Mouse (Mus musculus): ENCODE measurements at regions not wholly inside any gene's neighbourhood (a gene's known extent, or its start where the extent isn't known, plus 50 kb on each side); places are given as distances from the start of the nearest gene placed in this dataset.

GRCm38 (mm10) chr1:90454263-90454662 lies 148.5 kb upstream of the Cops8 start:
- DNase-seq (ENCODE audit: low spot score in 2 of 2) = no peak

DNA sequence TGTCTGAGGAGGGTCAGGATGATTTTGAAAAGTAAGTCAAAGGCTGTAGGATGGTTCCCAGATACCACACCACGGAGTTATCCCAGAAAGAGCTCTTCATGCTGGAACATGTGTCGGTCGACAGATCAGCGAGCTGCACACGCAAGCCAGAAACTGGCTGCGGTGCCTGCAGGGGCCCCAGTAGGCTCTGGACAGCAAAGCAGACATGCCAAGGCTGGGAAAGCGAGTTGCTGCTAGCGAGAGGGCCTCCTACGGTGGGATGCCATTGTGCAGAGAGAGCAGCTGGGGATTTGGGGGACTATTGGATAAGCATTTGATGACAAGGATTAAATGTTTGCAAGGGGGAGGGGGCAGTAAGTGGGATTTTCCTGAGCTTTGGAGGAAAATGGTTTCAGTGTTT lies 145.4 kb upstream of the Cops8 start:
- no peak for DNase-seq (ENCODE audit: low spot score in 2 of 2)

GRCm38 (mm10) chr1:90458176-90458575 lies 144.6 kb upstream of the Cops8 start:
- DNase-seq (ENCODE audit: low spot score in 2 of 2) = no peak

- DNase-seq (ENCODE audit: low spot score in 2 of 2) = no peak
These were observed 141.1 kb upstream of the Cops8 start for GRCm38 (mm10) chr1:90461699-90462098.

DNA sequence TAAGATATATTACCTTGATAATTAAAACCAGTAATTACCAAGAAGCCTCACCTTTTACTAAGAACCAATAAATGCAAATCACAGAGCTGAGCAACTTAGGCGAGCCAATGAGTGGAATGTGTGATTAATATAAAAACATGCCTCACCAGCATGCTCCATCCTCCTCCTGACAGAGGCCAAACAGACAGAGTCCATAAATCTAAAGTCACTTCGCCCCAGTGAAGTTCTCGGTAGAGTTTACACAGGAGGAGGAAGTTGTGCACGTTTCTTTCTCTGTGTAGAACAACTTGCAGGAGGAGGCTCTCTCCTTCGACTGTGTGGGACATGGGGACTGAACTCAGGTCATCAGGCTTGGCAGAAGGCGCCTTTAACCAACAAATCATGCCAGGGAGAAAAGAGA lies 139.5 kb upstream of the Cops8 start:
- DNase-seq (ENCODE audit: low spot score in 2 of 2) = no peak

DNA sequence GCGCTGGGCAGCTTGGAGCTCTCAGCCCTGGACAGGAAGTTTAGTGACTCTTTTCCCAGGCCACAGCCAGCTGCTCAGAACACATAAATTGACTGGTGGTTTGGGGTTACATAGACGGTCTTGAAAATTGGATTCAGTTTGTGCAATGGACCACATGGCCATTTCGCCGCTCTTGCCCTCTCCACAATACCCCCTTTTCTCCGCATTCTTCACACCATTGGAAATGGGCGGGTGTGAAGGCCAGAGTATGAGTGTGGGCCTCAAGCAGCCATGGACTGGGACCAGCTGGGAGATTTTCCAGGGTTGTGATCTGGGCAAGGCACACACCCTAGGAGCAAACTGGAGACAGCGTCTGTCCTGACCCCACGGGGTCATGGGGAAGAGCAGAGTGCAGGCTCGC lies 135.1 kb upstream of the Cops8 start:
- DNase-seq (ENCODE audit: low spot score in 2 of 2) = no peak

- no peak for DNase-seq (ENCODE audit: low spot score in 2 of 2)
These were observed 131.8 kb upstream of the Cops8 start for GRCm38 (mm10) chr1:90470996-90471395.

DNA sequence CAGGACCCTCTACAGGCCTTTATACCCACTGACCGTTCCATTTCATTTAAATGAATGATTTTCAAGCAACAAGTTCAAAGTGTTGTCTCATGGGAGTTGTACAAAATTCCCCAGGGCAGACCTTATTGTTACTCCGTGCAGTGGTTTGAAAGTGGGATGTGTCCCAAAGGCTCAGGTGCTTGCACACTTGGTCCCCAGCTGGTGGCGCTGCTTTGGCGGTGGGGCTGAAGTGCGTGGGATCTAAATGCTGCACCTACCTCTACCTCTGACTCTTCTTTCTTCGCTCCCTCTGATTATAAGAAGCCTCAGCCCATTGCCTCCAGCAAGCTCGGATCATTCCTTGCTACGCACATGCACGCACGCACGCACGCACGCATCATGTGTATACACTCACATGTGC lies 131.0 kb upstream of the Cops8 start:
- no peak for DNase-seq (ENCODE audit: low spot score in 2 of 2)

GRCm38 (mm10) chr1:90475060-90475813 lies 127.5 kb upstream of the Cops8 start:
- DNase-seq (ENCODE audit: low spot score in 2 of 2) = no peak

DNA sequence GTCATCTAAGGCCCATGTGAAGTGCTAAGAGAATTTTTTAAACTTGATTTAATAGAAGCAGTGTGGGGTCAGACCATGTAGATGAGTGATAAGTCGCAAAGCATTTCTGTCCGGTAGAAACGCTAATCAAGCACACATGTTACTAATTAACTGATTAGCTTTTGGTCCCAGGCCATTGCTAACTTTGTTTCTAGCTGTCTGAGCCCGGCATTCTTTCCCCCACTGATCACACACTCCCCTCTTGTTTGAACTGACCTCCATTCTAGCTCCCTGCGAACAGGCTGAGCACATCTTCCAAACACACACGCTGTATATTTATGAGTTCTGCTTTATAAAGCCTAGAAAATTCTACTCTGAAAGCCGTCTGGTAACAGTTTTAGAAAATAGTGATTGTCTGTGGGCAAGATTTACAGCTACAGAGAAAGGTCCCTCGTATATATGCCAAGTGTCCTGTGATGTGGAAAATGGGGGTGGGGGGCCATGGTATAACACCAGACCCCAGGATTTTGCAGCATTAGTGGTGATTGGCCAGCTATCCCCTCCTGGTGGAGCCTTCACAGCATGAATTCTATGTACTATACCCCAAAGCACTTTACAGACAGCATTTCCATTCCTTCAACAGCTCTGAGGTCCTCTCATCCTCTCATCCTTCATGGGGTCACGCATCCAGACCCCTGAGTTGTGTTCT lies 126.1 kb upstream of the Cops8 start:
- DNase-seq (ENCODE audit: low spot score in 2 of 2) = no peak

GRCm38 (mm10) chr1:90478839-90479238 lies 123.9 kb upstream of the Cops8 start:
- no peak for DNase-seq (ENCODE audit: low spot score in 2 of 2)

GRCm38 (mm10) chr1:90481247-90481646 lies 121.5 kb upstream of the Cops8 start:
- DNase-seq (ENCODE audit: low spot score in 2 of 2) = no peak

GRCm38 (mm10) chr1:90481708-90482107 lies 121.1 kb upstream of the Cops8 start:
- DNase-seq (ENCODE audit: low spot score in 2 of 2) = no peak

GRCm38 (mm10) chr1:90486349-90486839 lies 116.4 kb upstream of the Cops8 start:
- DNase-seq (ENCODE audit: low spot score in 2 of 2) = no peak

DNA sequence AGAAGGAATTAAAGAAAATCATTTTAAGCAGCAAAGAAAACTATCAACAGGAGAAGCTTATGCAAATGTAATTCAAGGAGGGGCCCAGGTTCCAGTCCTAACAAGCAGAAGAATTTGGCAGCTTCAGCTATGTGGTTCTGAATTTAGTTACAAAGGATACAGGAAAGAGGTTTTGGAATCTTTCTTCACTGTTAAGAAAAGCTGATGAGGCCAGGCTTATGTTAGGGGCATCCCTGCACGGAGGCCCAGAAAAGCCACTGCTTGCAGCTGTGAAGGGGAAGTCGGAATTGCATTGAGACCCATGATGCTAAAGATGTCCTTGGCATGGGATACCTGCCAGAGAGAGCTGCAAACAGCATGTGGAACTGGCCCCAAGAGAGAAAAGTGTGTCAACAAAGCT lies 114.9 kb upstream of the Cops8 start:
- no peak for DNase-seq (ENCODE audit: low spot score in 2 of 2)

DNA sequence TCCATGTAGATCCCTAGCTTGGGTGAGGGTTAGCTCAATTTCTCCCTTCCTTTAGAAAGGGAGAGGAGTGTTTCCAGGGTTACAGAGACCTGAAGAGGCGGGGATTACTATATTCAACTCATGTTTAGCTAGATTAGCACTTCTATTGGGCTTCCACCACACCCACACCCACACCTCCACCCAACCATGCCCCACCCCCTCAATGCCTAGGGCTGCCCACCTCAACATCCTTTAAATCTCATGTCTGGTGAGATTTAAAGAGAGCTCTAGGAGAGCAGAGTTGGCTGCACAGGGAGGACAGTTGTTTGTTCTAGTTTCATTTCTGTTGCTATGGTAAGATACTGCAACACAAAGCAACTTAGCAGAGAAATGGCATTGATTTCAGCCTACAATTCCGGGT lies 113.8 kb upstream of the Cops8 start:
- no peak for DNase-seq (ENCODE audit: low spot score in 2 of 2)

GRCm38 (mm10) chr1:90490335-90490734 lies 112.4 kb upstream of the Cops8 start:
- DNase-seq (ENCODE audit: low spot score in 2 of 2) = no peak

DNA sequence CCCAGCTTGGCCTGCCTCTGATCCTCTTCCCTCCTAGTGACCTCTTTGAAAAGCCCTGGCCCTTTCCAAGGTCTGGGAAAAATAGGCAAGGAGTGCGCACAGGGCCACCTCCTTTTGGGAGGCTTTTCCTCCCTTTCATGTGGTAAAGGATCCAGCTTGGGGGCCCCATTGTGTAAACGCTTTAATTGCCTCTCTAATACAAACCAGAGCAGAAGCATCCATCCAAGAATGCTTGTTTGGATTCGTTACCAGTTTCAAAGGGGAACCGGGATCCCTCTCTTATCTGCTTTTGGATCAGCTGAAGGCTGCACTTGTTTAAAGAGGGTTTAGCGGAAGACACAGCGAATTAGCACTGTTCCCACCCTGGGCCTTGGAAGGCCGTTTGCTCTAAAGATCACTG lies 109.3 kb upstream of the Cops8 start:
- no peak for DNase-seq (ENCODE audit: low spot score in 2 of 2)

DNA sequence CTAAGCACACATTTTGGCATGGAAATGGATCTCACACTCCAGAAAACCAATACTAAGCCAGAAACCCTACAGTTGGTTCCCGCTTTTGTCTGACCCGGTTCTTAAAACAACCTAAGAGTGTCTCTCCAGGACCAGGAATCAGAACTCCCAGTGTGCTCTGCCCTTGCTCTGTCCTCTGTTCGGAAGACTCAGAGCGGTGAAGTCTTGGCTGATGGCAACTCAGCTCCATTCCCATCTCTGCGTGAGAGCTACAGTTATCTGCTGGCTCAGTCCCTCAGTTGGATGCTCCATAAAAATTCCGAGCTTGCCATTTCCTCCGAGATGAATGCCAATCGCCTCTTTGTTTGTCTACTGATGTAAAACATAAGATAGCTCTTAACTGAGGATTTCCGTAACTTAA lies 107.6 kb upstream of the Cops8 start:
- DNase-seq (ENCODE audit: low spot score in 2 of 2) = no peak

DNA sequence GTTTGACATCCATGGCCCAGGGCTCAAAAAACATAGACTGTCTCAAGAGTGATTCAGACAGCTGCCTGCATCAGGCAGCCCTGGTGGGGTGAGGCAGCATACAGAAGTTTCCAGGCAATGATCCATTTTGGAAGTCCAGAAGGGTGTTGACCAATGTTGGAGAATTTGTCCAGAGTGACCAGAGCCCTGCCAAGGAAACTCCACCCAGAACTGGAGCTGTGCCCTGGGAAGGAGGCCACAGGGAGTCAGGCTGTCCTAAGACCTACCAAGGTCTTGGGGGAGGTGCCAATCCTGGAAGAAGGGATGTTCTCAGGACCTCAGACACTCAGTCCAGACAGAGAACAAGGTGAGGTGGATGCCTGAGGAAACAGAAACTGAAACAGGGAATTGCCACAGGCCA lies 105.2 kb upstream of the Cops8 start:
- DNase-seq (ENCODE audit: low spot score in 2 of 2) = no peak

DNA sequence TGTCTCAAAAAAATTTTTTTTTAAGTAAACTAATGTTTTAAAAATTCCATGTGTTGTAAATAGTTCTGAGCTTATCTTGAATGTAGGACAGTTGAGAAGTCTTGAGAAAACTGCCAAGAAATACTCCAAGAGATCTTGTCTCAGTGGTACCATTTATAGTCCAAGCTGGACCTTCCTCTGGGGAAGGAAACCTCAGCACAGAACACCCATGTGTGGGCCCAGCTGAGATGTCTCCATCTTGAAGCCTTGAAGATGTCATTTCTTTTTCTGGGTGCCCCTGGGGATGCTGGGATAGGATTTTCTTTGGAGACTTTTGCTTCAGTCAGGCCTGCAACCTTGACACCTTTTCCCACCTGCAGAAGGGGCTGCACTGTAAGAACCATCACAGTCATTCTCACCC lies 101.4 kb upstream of the Cops8 start:
- DNase-seq (ENCODE audit: low spot score in 2 of 2) = no peak

DNA sequence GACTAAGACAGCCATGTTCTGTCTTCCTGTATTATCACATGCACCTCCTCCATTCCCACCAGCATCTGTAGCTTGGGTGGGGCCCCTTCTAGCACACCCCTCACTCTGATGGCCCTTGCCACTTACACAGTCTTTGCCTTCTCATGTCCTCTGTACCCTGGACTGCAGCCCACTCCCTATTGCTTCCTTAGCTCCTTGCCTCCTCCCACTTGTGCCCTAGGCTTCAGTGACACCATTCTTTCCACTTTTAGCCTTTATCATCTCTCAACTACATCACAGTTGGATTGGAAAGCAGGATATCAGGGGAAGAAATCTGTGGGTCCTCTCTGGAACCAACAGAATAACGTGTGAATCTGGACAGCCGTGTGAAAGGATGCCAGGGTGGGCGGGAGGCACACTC lies 100.4 kb upstream of the Cops8 start:
- DNase-seq (ENCODE audit: low spot score in 2 of 2) = no peak

GRCm38 (mm10) chr1:90502771-90503540 lies 99.8 kb upstream of the Cops8 start:
- DNase-seq (ENCODE audit: low spot score in 2 of 2) = no peak
